Mouse (Mus musculus) neural tube, embryonic 14.5 days (tissue): ENCODE results near the gene Shank3. TPM values are rescaled to one million over a fixed set of nuclear protein-coding genes. Genes with fewer than 3 reads are reported as not detected.
A peak's percentile ranks its signal among the peaks of the same experiment; 100 is the strongest.

Experiments
- ATAC-seq: fragments of 200-750 bp; cut with Nextera tagmentation; 2 replicates; pipeline ENCODE4 v1.8.0; 2017; ENCODE audit warnings: low read depth, mild to moderate bottlenecking, moderate TSS enrichment, moderate library complexity
- H3K27ac ChIP-seq: fragments of 300-500 bp; sonication (generic); 2 replicates; pipeline ENCODE4 v1.5.1; 2014; ENCODE audit warnings: low read depth, mild to moderate bottlenecking, control low read depth, low read length, moderate library complexity, mixed read lengths
- H3K27me3 ChIP-seq: fragments of 300-500 bp; sonication (generic); 2 replicates; pipeline ENCODE4 v1.6.1; 2014; ENCODE audit warnings: low read length; ENCODE audit not compliant: control insufficient read depth, insufficient read depth
- H3K36me3 ChIP-seq: fragments of 300-500 bp; sonication (generic); 2 replicates; pipeline ENCODE4 v1.6.1; 2014; ENCODE audit warnings: low read length, mixed read lengths; ENCODE audit not compliant: control insufficient read depth, insufficient read depth
- H3K4me1 ChIP-seq: fragments of 300-500 bp; sonication (generic); 2 replicates; pipeline ENCODE4 v1.6.1; 2014; ENCODE audit warnings: low read length; ENCODE audit not compliant: control insufficient read depth, insufficient read depth
- H3K4me2 ChIP-seq: fragments of 300-500 bp; sonication (generic); 2 replicates; pipeline ENCODE4 v1.6.1; 2014; ENCODE audit warnings: mild to moderate bottlenecking, low read depth, low read length, control low read depth
- H3K4me3 ChIP-seq: fragments of 300-500 bp; sonication (generic); 2 replicates; pipeline ENCODE4 v1.5.1; 2014; ENCODE audit warnings: low read depth, low read length, control low read depth, mixed read lengths
- H3K9ac ChIP-seq: fragments of 300-500 bp; sonication (generic); replicated peaks from 2 replicates; pipeline ENCODE4 v1.6.1; 2014; ENCODE audit warnings: low read depth, mild to moderate bottlenecking, control low read depth, low read length, mixed read lengths
- H3K9me3 ChIP-seq: fragments of 300-500 bp; sonication (generic); 2 replicates; pipeline ENCODE4 v1.6.1; 2016; ENCODE audit warnings: low read length; ENCODE audit not compliant: control insufficient read depth
- WGBS: fragments of 180-500 bp; shearing (Covaris S2); extraction: QIAGEN DNeasy Blood & Tissue Kit; methylation state at CpG from one replicate; pipeline ENCODE4 v1.1.7; 2014; 5-methylcytosine and 5-hydroxymethylcytosine counted together
- polyA plus RNA-seq: library from polyadenylated mRNA; unstranded; fragments of >200 nt; fragmentation: Nextera tagmentation; extraction: Ambion mirVana; gene quantifications from 2 replicates; pipeline ENCODE4 v1.2.1, GENCODE M21; 2014

The Shank3 gene
- polyA plus RNA-seq, 1 experiment from 2014 or later = 10.1 TPM

DNA sequence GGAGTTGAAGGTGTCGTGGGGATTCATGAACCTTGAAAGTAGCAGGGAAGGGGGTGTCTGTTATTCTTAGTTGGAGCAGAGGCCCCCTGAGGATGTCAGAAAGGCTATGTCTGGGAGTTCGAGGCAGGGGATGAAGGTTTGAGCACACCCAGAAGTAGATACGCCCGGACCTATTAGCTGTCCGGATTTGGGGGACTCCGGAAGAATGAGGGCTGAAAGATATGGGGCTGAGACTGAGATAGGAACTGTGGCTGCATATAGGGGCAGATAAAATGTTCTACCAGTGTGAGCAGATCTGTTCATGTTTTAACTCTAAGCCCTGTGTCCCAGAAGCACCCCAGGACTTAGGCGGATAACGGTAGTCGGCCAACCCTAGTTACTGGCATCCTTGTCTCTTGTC is 5.4 kb downstream of the Shank3 start:
- H3K36me3 ChIP-seq = peaks cover 10% of the 10 kb centered on the region; the same call in 1 of the 2 replicates
- H3K27ac ChIP-seq = no peak overlapping the region
- ATAC-seq = no peak
- H3K4me2 ChIP-seq = no peak overlapping the region
- no peak overlapping the region for H3K9ac ChIP-seq
- no peak overlapping the region for H3K4me3 ChIP-seq
- 97% methylated on average over 9 of the region's 9 CpGs for WGBS
- H3K9me3 ChIP-seq = no peaks in the 10 kb centered on the region
- H3K4me1 ChIP-seq = 0 out of 2 replicates have a peak, but pooled peaks cover 5% of the 10 kb centered on the region
- no peaks in the 10 kb centered on the region for H3K27me3 ChIP-seq

DNA sequence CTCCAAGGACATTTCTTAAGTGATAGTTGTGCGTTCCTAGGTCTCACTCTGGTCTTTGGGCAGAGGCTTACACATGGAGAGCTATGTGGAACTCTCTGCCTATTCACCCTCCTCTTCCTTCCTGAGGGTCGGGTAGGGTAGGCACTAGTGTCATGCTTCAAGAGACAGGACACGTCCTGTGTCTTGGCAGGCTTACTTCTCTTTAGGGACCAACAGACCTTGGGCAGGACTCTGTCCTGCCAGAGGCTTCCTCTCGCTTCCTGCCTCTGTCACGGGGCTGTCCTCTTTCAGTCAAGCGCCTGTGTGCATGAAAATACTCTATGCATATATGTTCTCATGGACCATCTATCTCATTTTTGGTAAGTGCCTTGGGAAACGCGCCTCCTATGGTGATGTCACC is 8.3 kb downstream of the Shank3 start:
- H3K4me1 ChIP-seq = no peaks in the 10 kb centered on the region
- 93% methylated on average over 8 of the region's 8 CpGs for WGBS
- H3K9me3 ChIP-seq = no peaks in the 10 kb centered on the region
- H3K4me3 ChIP-seq = no peak overlapping the region
- no peak for ATAC-seq
- H3K4me2 ChIP-seq = no peak overlapping the region
- no peak overlapping the region for H3K9ac ChIP-seq
- no peak overlapping the region for H3K27ac ChIP-seq
- no peaks in the 10 kb centered on the region for H3K27me3 ChIP-seq
- H3K36me3 ChIP-seq = peaks cover 10% of the 10 kb centered on the region; the same call in 1 of the 2 replicates

DNA sequence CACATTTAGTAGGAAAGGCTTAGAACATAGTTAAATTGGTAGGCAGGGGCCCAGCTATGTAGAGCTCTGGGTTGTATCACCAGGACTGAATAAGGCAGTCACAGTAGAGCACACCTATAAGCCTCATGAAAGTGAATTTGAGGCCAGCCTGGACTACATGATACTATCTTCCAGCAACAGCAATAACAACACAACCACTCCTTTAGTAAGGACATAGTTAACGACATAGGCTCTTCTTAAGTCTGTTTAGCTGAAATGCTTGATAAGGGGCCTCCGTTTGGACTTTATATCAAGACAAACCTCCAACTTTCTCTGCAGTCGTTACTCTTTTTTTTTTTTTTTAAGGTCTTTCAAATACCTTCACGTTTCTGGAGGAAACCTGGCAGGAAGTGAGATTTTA is 13.3 kb downstream of the Shank3 start:
- Histone ChIP-seq H3K27ac (no peak overlapping the region), H3K36me3 (no peaks in the 10 kb centered on the region), H3K9me3 (no peaks in the 10 kb centered on the region), H3K4me2 (no peak overlapping the region), H3K4me3 (no peak overlapping the region), H3K4me1 (no peaks in the 10 kb centered on the region), H3K27me3 (no peaks in the 10 kb centered on the region), H3K9ac (no peak overlapping the region)
- WGBS = 80% methylated on average over 4 of the region's 4 CpGs
- no peak for ATAC-seq

DNA sequence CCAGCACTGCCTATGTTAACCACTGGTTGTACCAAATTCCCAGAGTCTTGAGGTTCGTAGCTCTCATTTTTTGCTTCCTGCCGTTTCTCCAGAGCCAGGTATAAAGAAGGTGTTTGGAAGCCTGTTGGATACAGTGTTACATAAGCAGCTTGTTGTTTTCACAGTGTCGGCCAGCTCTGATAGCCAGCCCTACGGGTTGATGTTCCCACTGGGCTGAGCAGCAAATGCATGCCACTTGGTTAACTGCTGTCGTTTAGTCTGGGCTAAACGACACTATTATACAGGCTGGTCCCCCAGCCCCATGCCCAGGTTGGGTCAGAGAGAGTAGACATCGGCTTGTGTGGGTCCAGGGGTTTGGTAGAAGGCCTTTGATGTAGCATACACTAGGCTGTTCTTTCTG is 22.5 kb downstream of the Shank3 start:
- no peak for ATAC-seq
- WGBS = 56% methylated on average over 7 of the region's 7 CpGs
- no peak overlapping the region for H3K9ac ChIP-seq
- H3K4me1 ChIP-seq = peaks cover 7% of the 10 kb centered on the region; the same call in 1 of the 2 replicates
- H3K36me3 ChIP-seq = no peaks in the 10 kb centered on the region; the same call in 1 of the 2 replicates
- no peak overlapping the region for H3K27ac ChIP-seq
- no peak overlapping the region for H3K4me2 ChIP-seq
- H3K27me3 ChIP-seq = peaks cover 17% of the 10 kb centered on the region
- H3K9me3 ChIP-seq = no peaks in the 10 kb centered on the region
- no peak overlapping the region for H3K4me3 ChIP-seq

DNA sequence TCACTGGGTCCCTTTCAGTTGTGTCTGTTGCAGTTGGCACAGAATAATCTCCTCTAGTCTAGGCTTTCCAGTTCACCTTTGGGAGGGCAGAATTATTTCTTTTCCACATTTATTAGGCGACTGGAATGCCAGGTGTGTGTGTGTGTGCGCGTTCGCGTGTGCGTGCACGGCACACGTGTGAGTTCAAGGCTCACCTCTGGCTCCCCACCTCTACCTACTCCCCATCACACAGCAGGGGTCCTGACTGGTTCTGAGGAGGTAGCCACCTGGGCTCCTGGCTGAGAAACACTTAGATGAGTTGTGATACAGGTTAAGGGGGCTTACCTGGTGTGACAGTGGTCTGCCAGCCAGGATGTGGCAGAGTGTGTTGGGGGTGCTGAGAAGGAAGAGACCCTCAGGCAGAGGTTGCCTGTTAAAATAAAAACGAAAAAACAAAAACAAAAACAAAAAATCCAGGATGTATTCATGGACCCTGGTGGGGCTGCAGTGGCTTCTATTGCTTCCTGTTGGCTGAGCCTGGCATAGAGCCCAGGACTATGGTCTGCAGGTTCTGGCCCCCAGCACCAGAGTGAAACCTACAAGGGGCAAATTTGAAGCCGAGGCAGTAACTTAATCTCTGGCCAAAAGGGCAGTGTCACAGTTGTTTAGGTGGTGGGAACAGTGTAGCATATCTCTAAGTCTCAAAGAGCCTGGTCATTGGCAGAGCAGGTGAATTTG is 23.3 kb downstream of the Shank3 start:
- no peak overlapping the region for H3K4me3 ChIP-seq
- H3K27ac ChIP-seq = no peak overlapping the region
- no peak for ATAC-seq
- no peak overlapping the region for H3K9ac ChIP-seq
- peaks cover 7% of the 10 kb centered on the region; the same call in 1 of the 2 replicates for H3K4me1 ChIP-seq
- H3K4me2 ChIP-seq = peak overlapping the region; percentile 83
- H3K9me3 ChIP-seq = no peaks in the 10 kb centered on the region
- H3K36me3 ChIP-seq = peaks cover 3% of the 10 kb centered on the region; the same call in 1 of the 2 replicates
- whole genome bisulfite sequencing = 88% methylated on average over 10 of the region's 10 CpGs
- H3K27me3 ChIP-seq = peaks cover 17% of the 10 kb centered on the region

DNA sequence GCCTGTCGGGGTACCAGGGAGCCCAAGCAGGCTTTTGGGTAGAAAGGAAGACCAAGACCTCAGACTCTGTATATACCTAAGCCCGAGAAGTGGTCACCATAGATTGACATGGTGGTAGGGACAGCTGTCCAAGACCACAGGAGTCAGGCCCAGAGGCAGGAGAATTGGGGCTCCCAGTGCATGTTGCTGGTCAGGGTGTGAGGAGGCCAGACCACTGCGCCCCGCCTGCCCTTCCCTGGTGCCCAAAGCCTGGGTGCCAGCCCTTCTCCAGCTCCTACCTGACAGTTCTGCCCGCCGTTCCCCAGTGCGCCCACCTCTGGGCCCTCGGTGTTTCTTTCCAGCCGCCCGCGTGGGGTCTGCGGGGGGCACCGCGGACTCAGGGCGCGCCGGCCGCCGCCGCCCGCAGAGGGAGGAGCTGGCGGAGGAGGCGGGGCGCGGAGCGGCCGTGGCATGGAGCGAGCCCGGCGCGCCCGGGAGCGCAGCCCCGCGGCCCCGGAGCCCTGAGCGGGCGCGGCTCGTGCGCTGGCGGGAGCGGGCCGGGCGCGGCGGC is 23.9 kb downstream of the Shank3 start:
- H3K36me3 ChIP-seq = peaks cover 3% of the 10 kb centered on the region; the same call in 1 of the 2 replicates
- peak overlapping the region; percentile 61 for H3K9ac ChIP-seq
- no peak overlapping the region for H3K27ac ChIP-seq
- H3K9me3 ChIP-seq = no peaks in the 10 kb centered on the region
- ATAC-seq = 0 out of 2 replicates have a peak, but pooled peaks have one; percentile 48
- peaks cover 17% of the 10 kb centered on the region for H3K27me3 ChIP-seq
- WGBS = 6% methylated on average over 24 of the region's 47 CpGs
- H3K4me1 ChIP-seq = peaks cover 7% of the 10 kb centered on the region; the same call in 1 of the 2 replicates
- H3K4me3 ChIP-seq = peak overlapping the region; percentile 60
- H3K4me2 ChIP-seq = peak overlapping the region; percentile 83

DNA sequence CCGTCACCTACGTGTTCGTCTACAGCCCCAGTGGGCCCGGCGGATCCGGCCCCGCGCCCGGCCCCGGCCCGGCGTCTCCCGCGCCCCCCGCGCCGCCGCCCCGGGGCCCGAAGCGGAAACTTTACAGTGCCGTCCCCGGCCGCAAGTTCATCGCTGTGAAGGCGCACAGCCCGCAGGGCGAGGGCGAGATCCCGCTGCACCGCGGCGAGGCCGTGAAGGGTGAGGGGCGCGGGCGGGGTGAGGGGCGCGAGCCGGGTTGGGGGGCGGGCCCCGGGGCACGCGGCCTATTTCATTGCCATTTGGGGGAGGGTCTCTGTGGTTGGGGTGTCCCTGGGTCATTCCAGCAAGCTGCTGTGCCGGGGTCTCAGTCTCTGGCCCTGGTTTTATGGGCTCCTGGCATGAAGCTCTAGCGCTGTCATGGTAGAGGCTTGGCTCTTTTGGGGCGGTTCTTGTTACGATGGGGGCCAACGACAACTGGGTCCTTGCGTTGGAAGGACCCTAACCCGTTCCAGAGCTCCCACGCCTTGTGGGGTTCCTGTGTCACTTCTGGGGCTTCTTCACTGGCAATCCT is 24.7 kb downstream of the Shank3 start:
- H3K27ac ChIP-seq = no peak overlapping the region
- peak overlapping the region; percentile 60 for H3K4me3 ChIP-seq
- 3% methylated on average over 38 of the region's 52 CpGs for whole genome bisulfite sequencing
- H3K36me3 ChIP-seq = peaks cover 3% of the 10 kb centered on the region; the same call in 1 of the 2 replicates
- H3K9me3 ChIP-seq = no peaks in the 10 kb centered on the region
- H3K9ac ChIP-seq = peak overlapping the region; percentile 61
- ATAC-seq = no peak
- peaks cover 17% of the 10 kb centered on the region for H3K27me3 ChIP-seq
- H3K4me1 ChIP-seq = peaks cover 7% of the 10 kb centered on the region; the same call in 1 of the 2 replicates
- peak overlapping the region; percentile 83 for H3K4me2 ChIP-seq

DNA sequence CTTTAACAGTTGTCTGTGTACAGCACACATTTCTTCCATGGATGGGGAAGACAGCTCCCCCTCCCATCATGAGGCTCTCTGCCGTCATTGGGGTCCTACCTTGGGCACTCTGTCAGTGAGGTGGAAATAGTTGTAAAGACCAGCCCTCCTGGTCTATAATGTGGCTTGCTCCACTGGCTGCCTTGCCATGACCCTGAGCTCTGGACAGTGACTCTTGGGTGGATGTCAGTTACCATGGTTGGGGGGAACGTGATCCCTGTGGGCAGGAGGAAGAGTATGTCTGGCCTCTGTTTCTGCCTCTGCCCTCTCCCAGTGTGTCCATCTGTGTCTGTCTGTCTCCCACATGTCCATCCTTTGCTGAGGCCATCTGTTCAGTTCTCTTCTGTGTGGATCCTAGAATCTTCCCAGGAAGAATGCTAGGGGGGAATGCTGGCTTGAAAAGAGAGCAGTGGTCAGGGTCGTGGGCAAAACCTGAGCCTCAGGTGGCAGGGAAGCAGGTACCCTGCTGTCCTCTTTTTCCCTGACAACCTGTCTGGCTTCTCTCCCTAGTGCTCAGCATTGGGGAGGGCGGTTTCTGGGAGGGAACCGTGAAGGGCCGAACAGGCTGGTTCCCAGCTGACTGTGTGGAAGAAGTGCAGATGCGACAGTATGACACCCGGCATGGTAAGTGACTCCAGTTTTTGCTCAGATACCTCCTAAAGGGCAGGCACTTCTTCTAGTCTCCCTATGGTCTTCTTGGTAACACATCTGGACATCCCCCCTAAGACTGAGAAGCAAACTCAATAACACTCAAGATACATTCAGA is 25.4 kb downstream of the Shank3 start:
- H3K4me1 ChIP-seq = peaks cover 7% of the 10 kb centered on the region; the same call in 1 of the 2 replicates
- 63% methylated on average over 8 of the region's 8 CpGs for whole genome bisulfite sequencing
- no peak overlapping the region for H3K9ac ChIP-seq
- peaks cover 17% of the 10 kb centered on the region for H3K27me3 ChIP-seq
- peak overlapping the region; percentile 60 for H3K4me3 ChIP-seq
- no peaks in the 10 kb centered on the region for H3K9me3 ChIP-seq
- ATAC-seq = no peak
- H3K27ac ChIP-seq = no peak overlapping the region
- peak overlapping the region; percentile 83 for H3K4me2 ChIP-seq
- peaks cover 3% of the 10 kb centered on the region; the same call in 1 of the 2 replicates for H3K36me3 ChIP-seq
